Mouse (Mus musculus): ENCODE measurements at regions not wholly inside any gene's neighbourhood (a gene's known extent, or its start where the extent isn't known, plus 50 kb on each side); places are given as distances from the start of the nearest gene placed in this dataset.

DNA sequence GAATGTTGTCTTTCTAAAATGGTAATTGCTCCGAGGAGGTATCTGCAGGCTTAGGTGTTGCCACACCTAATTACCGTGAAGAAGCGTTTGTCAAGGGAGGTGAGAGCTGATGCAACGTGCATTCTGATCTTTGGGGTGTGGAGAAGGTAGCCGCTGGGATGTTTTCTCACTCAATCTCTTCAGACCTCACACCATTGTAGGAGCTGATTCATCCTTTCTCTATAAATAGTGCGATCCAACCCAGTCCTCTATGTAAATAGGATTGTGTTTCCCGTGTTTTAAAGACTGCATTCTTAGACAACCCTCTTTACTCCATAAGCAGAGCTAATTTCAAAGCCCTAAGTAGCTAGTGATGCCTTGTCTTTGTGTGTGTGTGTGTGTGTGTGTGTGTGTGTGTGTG lies 374.2 kb upstream of the Slc35b3 start:
- no peaks in the 10 kb centered on the region for H3K27me3 ChIP-seq (ENCODE audit: insufficient read depth, low read length)
- DNase-seq (no peak), ATAC-seq (no peak)
- H3K27ac ChIP-seq (ENCODE audit: low read depth): no peak overlapping the region
- no peaks in the 10 kb centered on the region for H3K9me3 ChIP-seq (ENCODE audit: low read length)
- H3K4me2 ChIP-seq (ENCODE audit: low read depth, low read length): no peak overlapping the region
- H3K4me1 ChIP-seq (ENCODE audit: insufficient read depth): no peaks in the 10 kb centered on the region
- 54% methylated on average over 7 of the region's 7 CpGs for WGBS (ENCODE audit: insufficient replicate concordance)
- no peak overlapping the region for H3K9ac ChIP-seq (replicated peaks)
- TF ChIP-seq EP300 (IDR thresholded peaks at IDR 0.05; ENCODE audit: low read depth) (no peak), CTCF (IDR thresholded peaks at IDR 0.05; ENCODE audit: low read depth) (no peak)
- no peaks in the 10 kb centered on the region for H3K36me3 ChIP-seq (replicated peaks; ENCODE audit: insufficient read depth, low read length)
- H3K4me3 ChIP-seq (ENCODE audit: low read depth, low read length): no peak overlapping the region

DNA sequence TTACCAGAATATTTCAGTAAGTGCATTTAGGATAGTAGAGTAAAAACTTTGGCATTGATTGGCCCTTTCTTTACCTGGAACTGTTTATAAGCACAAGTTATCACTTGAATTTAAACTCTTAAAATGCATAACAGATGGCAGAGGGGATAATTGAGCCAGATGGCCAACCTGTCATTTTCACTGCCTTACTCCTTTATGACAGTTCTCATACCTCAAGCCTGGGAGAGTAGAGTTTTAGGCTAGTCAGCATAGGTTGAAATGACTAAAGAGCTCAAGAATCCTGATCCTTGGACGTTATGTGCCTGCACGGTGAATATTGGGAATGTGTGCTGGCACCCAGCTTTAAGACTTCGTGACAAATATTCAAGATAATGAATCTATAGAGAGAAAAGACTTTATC lies 369.1 kb upstream of the Slc35b3 start:
- ATAC-seq (no peak), DNase-seq (no peak)
- Histone ChIP-seq H3K36me3 (replicated peaks; ENCODE audit: insufficient read depth, low read length) (no peaks in the 10 kb centered on the region), H3K27ac (ENCODE audit: low read depth) (no peak overlapping the region), H3K4me1 (ENCODE audit: insufficient read depth) (no peaks in the 10 kb centered on the region), H3K4me3 (ENCODE audit: low read depth, low read length) (no peak overlapping the region), H3K4me2 (ENCODE audit: low read depth, low read length) (no peak overlapping the region), H3K9ac (replicated peaks) (no peak overlapping the region), H3K9me3 (ENCODE audit: low read length) (no peaks in the 10 kb centered on the region), H3K27me3 (ENCODE audit: insufficient read depth, low read length) (no peaks in the 10 kb centered on the region)
- WGBS (ENCODE audit: insufficient replicate concordance): 67% methylated on average over 3 of the region's 3 CpGs
- TF ChIP-seq EP300 (IDR thresholded peaks at IDR 0.05; ENCODE audit: low read depth) (no peak), CTCF (IDR thresholded peaks at IDR 0.05; ENCODE audit: low read depth) (no peak)

DNA sequence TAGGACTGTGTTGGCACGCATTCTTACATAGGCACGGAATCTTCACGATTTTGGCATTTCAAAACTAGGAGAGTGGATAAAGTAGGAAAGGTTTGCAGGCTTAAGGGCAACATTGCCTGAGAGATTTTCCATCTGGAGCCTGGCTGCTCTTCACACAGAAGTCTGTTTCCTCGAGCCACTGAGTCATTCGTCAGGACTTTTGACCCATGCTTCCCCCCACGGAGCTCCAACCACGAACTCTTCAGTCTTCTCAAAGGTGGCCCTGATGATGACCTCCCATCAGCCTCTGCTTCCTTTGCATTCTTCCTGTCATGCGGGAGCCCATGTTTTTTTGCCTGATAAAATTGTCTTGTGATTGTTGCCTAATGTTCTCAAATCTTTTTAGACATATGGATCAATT lies 365.5 kb upstream of the Slc35b3 start:
- H3K4me2 ChIP-seq (ENCODE audit: low read depth, low read length): no peak overlapping the region
- no peaks in the 10 kb centered on the region for H3K27me3 ChIP-seq (ENCODE audit: insufficient read depth, low read length)
- H3K4me3 ChIP-seq (ENCODE audit: low read depth, low read length): no peak overlapping the region
- no peak overlapping the region for H3K9ac ChIP-seq (replicated peaks)
- no peak overlapping the region for H3K27ac ChIP-seq (ENCODE audit: low read depth)
- H3K4me1 ChIP-seq (ENCODE audit: insufficient read depth): no peaks in the 10 kb centered on the region
- WGBS (ENCODE audit: insufficient replicate concordance): 57% methylated on average over 8 of the region's 8 CpGs
- TF ChIP-seq EP300 (IDR thresholded peaks at IDR 0.05; ENCODE audit: low read depth) (no peak), CTCF (IDR thresholded peaks at IDR 0.05; ENCODE audit: low read depth) (no peak)
- ATAC-seq (no peak), DNase-seq (no peak)
- H3K36me3 ChIP-seq (replicated peaks; ENCODE audit: insufficient read depth, low read length): no peaks in the 10 kb centered on the region
- H3K9me3 ChIP-seq (ENCODE audit: low read length): no peaks in the 10 kb centered on the region

DNA sequence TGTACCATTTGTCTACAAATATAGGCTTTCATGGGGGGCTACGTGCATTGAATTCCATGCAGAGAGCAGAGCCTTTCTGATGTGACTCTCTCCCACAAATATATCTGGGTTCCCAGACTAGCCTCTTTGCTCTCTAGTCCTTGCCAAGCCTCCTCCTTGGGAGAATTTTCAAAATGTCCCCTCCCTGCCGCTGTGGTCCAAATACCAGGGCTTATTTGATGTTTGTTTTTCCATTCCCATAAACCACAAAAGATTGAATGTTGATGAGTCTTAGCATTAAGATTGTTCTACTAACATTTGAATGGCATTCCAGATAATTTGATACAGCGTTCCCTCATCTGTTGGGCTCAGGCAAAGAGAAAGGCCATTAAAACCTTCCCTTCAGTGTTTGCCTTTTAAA lies 360.4 kb upstream of the Slc35b3 start:
- no peak for DNase-seq
- Histone ChIP-seq H3K27ac (ENCODE audit: low read depth) (no peak overlapping the region), H3K27me3 (ENCODE audit: insufficient read depth, low read length) (no peaks in the 10 kb centered on the region), H3K36me3 (replicated peaks; ENCODE audit: insufficient read depth, low read length) (no peaks in the 10 kb centered on the region), H3K4me2 (ENCODE audit: low read depth, low read length) (no peak overlapping the region), H3K9me3 (ENCODE audit: low read length) (no peaks in the 10 kb centered on the region), H3K4me1 (ENCODE audit: insufficient read depth) (no peaks in the 10 kb centered on the region), H3K9ac (replicated peaks) (no peak overlapping the region), H3K4me3 (ENCODE audit: low read depth, low read length) (no peak overlapping the region)
- no peak for TF ChIP-seq CTCF (IDR thresholded peaks at IDR 0.05; ENCODE audit: low read depth)
- TF ChIP-seq EP300 (IDR thresholded peaks at IDR 0.05; ENCODE audit: low read depth): no peak
- no peak for ATAC-seq
- 69% methylated on average over 3 of the region's 3 CpGs for WGBS (ENCODE audit: insufficient replicate concordance)

DNA sequence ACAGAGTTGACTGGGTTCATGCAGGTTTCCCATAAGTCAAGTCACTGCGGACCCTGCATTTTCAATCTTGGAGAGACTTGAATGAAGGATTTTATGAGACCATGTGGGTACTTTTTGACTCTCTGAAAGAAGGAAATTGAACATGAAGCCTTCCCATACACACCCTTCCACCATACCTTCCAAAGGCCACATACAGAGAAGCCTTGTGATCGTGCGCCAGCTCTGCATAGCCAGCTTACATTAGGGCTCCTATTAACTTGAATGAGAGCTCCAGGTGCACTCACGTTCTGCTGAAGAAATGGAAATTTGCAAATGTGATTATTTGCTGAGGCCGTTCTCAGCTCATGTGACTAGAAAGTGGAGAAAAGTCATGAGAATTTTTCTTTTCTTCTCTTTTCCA lies 349.1 kb upstream of the Slc35b3 start:
- no peak overlapping the region for H3K4me2 ChIP-seq (ENCODE audit: low read depth, low read length)
- H3K27ac ChIP-seq (ENCODE audit: low read depth): no peak overlapping the region
- H3K4me1 ChIP-seq (ENCODE audit: insufficient read depth): no peaks in the 10 kb centered on the region
- H3K9me3 ChIP-seq (ENCODE audit: low read length): no peaks in the 10 kb centered on the region
- DNase-seq (no peak), ATAC-seq (no peak)
- WGBS (ENCODE audit: insufficient replicate concordance): 87% methylated on average over 5 of the region's 5 CpGs
- TF ChIP-seq EP300 (IDR thresholded peaks at IDR 0.05; ENCODE audit: low read depth): no peak
- TF ChIP-seq CTCF (IDR thresholded peaks at IDR 0.05; ENCODE audit: low read depth): no peak
- no peak overlapping the region for H3K4me3 ChIP-seq (ENCODE audit: low read depth, low read length)
- H3K27me3 ChIP-seq (ENCODE audit: insufficient read depth, low read length): no peaks in the 10 kb centered on the region
- H3K9ac ChIP-seq (replicated peaks): no peak overlapping the region
- H3K36me3 ChIP-seq (replicated peaks; ENCODE audit: insufficient read depth, low read length): no peaks in the 10 kb centered on the region

DNA sequence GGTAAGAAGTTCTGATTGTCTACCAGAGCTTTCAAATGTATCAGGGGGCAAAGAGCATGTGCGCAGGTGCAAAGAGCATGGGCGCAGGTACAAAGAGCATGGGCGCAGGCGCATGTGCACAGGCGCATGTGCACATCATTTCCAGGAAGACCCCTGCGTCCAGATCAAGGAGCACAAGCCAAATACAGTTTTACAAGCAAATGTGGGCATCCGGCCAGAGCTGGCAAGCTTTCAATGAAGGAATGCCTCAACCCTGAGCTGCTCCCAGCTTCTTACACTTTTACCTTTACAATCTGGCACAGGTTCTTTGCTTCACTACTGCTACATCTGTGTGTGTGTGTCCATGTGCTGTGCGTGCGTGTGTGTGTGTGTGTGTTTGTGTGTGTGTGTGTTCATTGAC lies 347.2 kb upstream of the Slc35b3 start:
- 81% methylated on average over 9 of the region's 9 CpGs for WGBS (ENCODE audit: insufficient replicate concordance)
- H3K4me1 ChIP-seq (ENCODE audit: insufficient read depth): no peaks in the 10 kb centered on the region
- H3K4me3 ChIP-seq (ENCODE audit: low read depth, low read length): no peak overlapping the region
- no peaks in the 10 kb centered on the region for H3K9me3 ChIP-seq (ENCODE audit: low read length)
- H3K36me3 ChIP-seq (replicated peaks; ENCODE audit: insufficient read depth, low read length): no peaks in the 10 kb centered on the region
- H3K27ac ChIP-seq (ENCODE audit: low read depth): no peak overlapping the region
- no peak for DNase-seq
- no peak overlapping the region for H3K4me2 ChIP-seq (ENCODE audit: low read depth, low read length)
- no peak for ATAC-seq
- TF ChIP-seq CTCF (IDR thresholded peaks at IDR 0.05; ENCODE audit: low read depth) (no peak), EP300 (IDR thresholded peaks at IDR 0.05; ENCODE audit: low read depth) (no peak)
- H3K9ac ChIP-seq (replicated peaks): no peak overlapping the region
- no peaks in the 10 kb centered on the region for H3K27me3 ChIP-seq (ENCODE audit: insufficient read depth, low read length)

DNA sequence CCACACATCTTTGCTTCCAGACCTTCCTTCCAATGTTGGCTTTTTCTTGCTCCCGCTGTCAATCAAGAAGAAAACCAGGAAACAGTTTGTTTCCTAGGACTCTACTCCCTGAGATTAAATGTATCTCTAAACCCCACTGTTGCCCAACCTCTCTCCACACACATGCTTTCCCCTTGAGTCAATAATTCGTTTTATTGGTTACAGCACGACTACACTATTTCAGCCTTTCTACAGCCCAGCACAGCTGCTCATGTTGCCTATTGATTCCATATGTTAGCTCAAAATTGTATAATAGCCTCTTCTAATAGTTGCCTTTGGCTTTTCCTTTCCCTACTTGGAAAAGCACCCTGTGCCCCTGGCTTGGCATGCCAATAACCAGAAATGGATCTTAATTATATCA lies 346.2 kb upstream of the Slc35b3 start:
- ATAC-seq (no peak), DNase-seq (no peak)
- Histone ChIP-seq H3K9ac (replicated peaks) (no peak overlapping the region), H3K27ac (ENCODE audit: low read depth) (no peak overlapping the region), H3K36me3 (replicated peaks; ENCODE audit: insufficient read depth, low read length) (no peaks in the 10 kb centered on the region), H3K4me2 (ENCODE audit: low read depth, low read length) (no peak overlapping the region), H3K4me3 (ENCODE audit: low read depth, low read length) (no peak overlapping the region), H3K9me3 (ENCODE audit: low read length) (no peaks in the 10 kb centered on the region), H3K4me1 (ENCODE audit: insufficient read depth) (no peaks in the 10 kb centered on the region), H3K27me3 (ENCODE audit: insufficient read depth, low read length) (no peaks in the 10 kb centered on the region)
- TF ChIP-seq EP300 (IDR thresholded peaks at IDR 0.05; ENCODE audit: low read depth): no peak
- no peak for TF ChIP-seq CTCF (IDR thresholded peaks at IDR 0.05; ENCODE audit: low read depth)
- WGBS (ENCODE audit: insufficient replicate concordance): 57% methylated on average over 3 of the region's 3 CpGs
